Mouse (Mus musculus): Measurements from ENCODE around the gene Atp2c1. TPM values are rescaled to one million over a fixed set of nuclear protein-coding genes. Genes with fewer than 3 reads are reported as not detected.
A peak's percentile ranks its signal among the peaks of the same experiment; 100 is the strongest.

Atp2c1 gene
- polyA plus RNA-seq, 1 experiment from 2014 or later = 77.4 TPM

DNA sequence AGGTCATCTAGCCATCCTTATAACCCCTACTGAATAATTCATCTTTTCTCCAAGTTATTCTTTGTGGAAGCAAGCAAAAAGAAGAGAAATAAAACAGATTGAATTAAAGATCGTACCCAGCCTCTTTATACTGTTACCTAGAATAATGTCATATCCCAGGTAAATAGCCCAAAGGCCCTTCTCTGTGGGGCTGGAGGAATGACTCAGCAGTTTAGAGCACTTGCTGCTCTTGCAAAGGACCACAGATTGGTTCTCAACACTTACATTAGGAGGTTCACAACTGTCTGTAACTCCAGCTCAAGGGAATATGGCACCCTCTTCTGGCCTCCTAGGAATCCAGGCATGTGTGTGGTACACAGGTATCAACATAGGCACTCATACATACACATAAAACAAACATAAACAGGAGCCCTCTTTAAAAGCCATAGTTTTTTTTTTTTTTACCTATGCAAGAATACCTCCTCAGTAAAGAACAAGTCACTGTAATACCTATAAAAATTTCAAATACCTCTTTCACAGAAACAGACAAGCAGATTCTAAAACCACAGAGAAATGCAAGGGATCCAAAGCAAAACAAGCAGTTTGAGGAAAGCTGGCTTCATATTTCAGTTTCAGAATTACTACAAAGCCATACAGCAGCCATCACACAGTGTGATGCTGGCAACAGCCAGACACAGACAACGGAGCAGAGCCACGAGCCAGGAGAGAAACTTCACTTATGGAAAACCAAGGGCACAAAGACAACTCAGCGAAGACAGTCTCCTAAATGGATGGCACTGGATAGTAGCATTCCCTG is 44.2 kb downstream of the Atp2c1 start:
- Histone ChIP-seq H3K27me3 (no peaks in the 10 kb centered on the region), H3K4me2 (no peak overlapping the region), H3K4me3 (replicated peaks) (no peak overlapping the region), H3K27ac (no peak overlapping the region), H3K36me3 (replicated peaks) (no peaks in the 10 kb centered on the region), H3K9ac (no peak overlapping the region), H3K9me3 (no peaks in the 10 kb centered on the region), H3K4me1 (peaks cover 18% of the 10 kb centered on the region)
- WGBS = 85% methylated on average over 4 of the region's 4 CpGs
- no peak for ATAC-seq (ENCODE audit: low FRiP score)

DNA sequence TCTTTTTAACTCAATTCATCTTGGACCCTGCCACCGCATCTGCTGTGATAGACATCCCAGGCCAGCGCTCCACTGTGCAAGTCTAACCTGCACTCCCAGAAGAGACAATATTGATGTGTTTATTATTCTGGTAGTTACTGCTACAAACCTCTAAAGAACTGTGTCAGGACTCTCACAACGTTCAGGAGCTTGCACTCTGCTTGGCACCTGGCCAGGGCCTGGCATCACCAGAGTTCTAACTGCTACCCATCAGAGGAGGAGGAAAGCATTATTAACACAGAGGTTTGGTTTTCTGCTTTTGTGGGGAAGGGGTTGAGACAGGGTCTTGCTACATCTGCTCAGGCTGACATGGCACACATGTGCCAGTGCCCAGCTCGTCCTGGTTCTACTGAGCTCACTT is 45.0 kb downstream of the Atp2c1 start:
- no peak for ATAC-seq (ENCODE audit: low FRiP score)
- H3K4me2 ChIP-seq = no peak overlapping the region
- H3K4me1 ChIP-seq = peaks cover 18% of the 10 kb centered on the region
- no peak overlapping the region for H3K27ac ChIP-seq
- H3K36me3 ChIP-seq (replicated peaks) = no peaks in the 10 kb centered on the region
- H3K27me3 ChIP-seq = no peaks in the 10 kb centered on the region
- no peak overlapping the region for H3K4me3 ChIP-seq (replicated peaks)
- no peak overlapping the region for H3K9ac ChIP-seq
- 78% methylated on average over 4 of the region's 4 CpGs for WGBS
- no peaks in the 10 kb centered on the region for H3K9me3 ChIP-seq

DNA sequence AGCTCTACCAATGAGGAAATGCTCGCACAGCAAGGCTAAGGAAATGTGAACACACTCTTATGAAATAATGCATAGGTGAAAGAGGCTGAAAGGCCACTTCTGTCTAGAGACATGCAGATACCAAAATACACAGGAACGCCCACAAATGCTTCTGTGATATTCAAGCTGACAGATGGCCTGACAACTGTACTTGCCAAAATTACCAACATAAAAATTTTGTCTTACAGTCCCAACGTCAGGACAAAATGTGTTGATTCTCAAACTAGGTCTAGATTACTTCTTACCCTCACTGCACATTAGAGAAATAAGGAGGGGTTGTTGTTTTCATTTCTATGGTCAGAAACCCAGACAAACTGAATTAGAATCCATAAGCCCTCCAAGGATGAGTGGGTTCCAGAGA is 51.0 kb downstream of the Atp2c1 start:
- no peaks in the 10 kb centered on the region for H3K4me1 ChIP-seq
- H3K4me2 ChIP-seq = no peak overlapping the region
- no peaks in the 10 kb centered on the region for H3K36me3 ChIP-seq (replicated peaks)
- H3K4me3 ChIP-seq (replicated peaks) = no peak overlapping the region
- no peaks in the 10 kb centered on the region for H3K9me3 ChIP-seq
- no peak for ATAC-seq (ENCODE audit: low FRiP score)
- H3K27me3 ChIP-seq = no peaks in the 10 kb centered on the region
- 90% methylated on average over 3 of the region's 3 CpGs for WGBS
- H3K9ac ChIP-seq = no peak overlapping the region
- H3K27ac ChIP-seq = no peak overlapping the region

DNA sequence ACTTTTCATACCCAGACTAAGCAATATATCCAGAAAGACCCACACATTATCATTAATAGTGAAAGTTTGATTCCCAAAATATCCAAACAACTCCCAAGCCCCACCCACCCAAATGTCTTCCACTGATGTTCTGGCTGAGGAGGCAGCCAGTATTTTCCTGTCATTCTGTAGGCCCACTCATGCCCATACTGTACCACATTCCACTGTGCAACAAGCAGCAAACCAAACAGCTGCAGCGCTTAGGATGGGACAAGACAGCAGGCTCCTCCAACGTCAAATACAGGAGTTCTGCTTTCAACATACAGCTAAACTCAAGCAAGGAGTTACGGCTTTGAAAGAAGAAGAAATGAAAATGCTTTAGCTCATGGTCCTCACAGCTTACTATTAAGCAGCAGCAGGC is 52.2 kb downstream of the Atp2c1 start:
- ATAC-seq (ENCODE audit: low FRiP score) = no peak
- WGBS = 92% methylated on average over 3 of the region's 3 CpGs
- H3K9ac ChIP-seq = no peak overlapping the region
- no peak overlapping the region for H3K27ac ChIP-seq
- H3K4me3 ChIP-seq (replicated peaks) = no peak overlapping the region
- no peaks in the 10 kb centered on the region for H3K27me3 ChIP-seq
- no peaks in the 10 kb centered on the region for H3K4me1 ChIP-seq
- H3K36me3 ChIP-seq (replicated peaks) = no peaks in the 10 kb centered on the region; the same call in 1 of the 2 replicates
- H3K4me2 ChIP-seq = no peak overlapping the region
- H3K9me3 ChIP-seq = no peaks in the 10 kb centered on the region

DNA sequence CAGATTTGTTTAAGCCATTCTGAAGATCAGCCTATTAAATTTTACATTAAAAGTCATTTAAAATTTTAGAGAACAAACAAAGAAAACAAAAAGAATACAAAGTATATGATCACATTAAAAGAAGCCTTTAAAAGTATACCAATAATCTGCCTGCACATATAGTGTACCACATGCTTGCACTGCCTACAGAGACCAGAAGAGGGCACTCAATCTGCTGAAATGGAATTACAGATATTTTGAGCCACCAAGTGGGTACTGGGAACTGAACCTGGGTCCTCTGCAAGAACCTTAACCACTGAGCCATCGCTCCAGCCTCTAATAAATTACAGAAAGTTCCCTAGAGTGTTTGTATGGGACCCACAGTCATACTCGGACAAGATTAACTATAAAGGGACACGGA is 59.3 kb downstream of the Atp2c1 start:
- no peak for ATAC-seq (ENCODE audit: low FRiP score)
- H3K4me2 ChIP-seq = no peak overlapping the region
- H3K4me3 ChIP-seq (replicated peaks) = no peak overlapping the region
- H3K27me3 ChIP-seq = no peaks in the 10 kb centered on the region
- no peaks in the 10 kb centered on the region for H3K4me1 ChIP-seq
- H3K9ac ChIP-seq = no peak overlapping the region
- WGBS = 98% methylated on average over 3 of the region's 3 CpGs
- H3K36me3 ChIP-seq (replicated peaks) = peaks cover 23% of the 10 kb centered on the region
- no peak overlapping the region for H3K27ac ChIP-seq
- peaks cover 7% of the 10 kb centered on the region; the same call in 1 of the 2 replicates for H3K9me3 ChIP-seq

DNA sequence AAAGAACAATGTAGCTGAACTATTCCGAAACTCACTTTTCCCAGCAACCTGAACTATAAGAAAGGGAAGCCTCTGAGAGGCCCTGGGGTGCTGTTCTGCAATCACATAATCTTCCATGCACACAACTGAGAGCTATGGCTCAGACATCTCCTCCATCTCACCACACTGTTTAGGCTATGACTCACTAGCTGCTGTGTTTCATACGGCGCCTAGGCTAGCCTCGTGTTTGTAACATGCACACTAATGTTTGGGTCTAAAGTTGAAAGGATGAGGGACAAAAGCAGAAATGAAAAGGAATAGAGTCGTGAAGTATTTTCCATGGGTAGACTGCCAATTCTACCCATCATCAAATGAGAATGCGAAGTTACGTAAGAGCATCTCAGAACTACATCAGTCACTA is 65.6 kb downstream of the Atp2c1 start:
- no peak overlapping the region for H3K4me2 ChIP-seq
- H3K4me3 ChIP-seq (replicated peaks) = no peak overlapping the region
- H3K27ac ChIP-seq = no peak overlapping the region
- 94% methylated on average over 7 of the region's 7 CpGs for WGBS
- ATAC-seq (ENCODE audit: low FRiP score) = no peak
- no peaks in the 10 kb centered on the region for H3K4me1 ChIP-seq
- no peak overlapping the region for H3K9ac ChIP-seq
- H3K36me3 ChIP-seq (replicated peaks) = peaks cover 29% of the 10 kb centered on the region
- H3K9me3 ChIP-seq = no peaks in the 10 kb centered on the region
- no peaks in the 10 kb centered on the region for H3K27me3 ChIP-seq

DNA sequence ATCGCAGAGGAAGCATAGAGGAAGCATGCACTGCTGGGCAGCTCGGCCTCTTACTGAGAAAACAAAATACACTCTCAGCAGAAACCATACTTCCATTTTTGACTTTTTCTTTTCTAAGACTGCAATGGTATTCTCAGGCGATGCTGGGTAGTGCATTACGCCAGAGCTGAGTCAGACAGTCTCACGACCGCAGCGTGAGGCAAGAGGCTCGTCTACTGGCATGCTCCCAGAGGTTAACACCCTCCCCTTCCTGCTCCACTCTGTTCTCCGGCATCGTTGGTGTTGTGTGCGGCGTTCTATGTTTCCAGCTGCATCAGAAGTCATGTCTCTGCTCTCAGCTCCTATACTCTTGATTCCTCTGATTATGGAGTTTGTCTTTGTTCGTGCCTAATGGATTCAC is 68.1 kb downstream of the Atp2c1 start:
- Histone ChIP-seq H3K27me3 (no peaks in the 10 kb centered on the region), H3K4me3 (replicated peaks) (no peak overlapping the region), H3K4me1 (no peaks in the 10 kb centered on the region), H3K4me2 (no peak overlapping the region), H3K9ac (no peak overlapping the region), H3K27ac (no peak overlapping the region), H3K9me3 (no peaks in the 10 kb centered on the region), H3K36me3 (replicated peaks) (peaks cover 28% of the 10 kb centered on the region)
- 94% methylated on average over 13 of the region's 13 CpGs for WGBS
- ATAC-seq (ENCODE audit: low FRiP score) = no peak

DNA sequence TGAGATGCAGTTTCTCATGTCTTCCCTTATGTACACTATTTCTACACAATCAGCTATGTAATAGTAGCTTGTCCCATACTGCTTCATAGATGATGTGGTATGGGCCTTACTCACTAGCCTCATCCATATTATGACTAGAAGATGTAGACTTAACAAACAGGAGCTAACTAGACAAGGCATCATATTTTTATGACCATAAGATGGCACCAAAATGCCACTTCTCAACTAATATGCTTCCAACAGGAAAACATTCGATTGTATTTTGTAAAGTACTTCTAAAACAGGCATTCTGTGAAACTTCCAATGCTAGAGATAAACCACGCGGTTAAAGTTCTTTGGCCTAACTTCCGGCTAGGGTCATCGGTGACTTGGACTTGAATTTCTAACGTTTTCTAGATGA is 118.6 kb downstream of the Atp2c1 start:
- no peaks in the 10 kb centered on the region for H3K4me1 ChIP-seq
- H3K9me3 ChIP-seq = no peaks in the 10 kb centered on the region
- H3K9ac ChIP-seq = no peak overlapping the region
- H3K4me3 ChIP-seq (replicated peaks) = no peak overlapping the region
- ATAC-seq (ENCODE audit: low FRiP score) = no peak
- no peak overlapping the region for H3K27ac ChIP-seq
- H3K4me2 ChIP-seq = no peak overlapping the region
- 95% methylated on average over 6 of the region's 6 CpGs for WGBS
- peaks cover 25% of the 10 kb centered on the region for H3K36me3 ChIP-seq (replicated peaks)
- H3K27me3 ChIP-seq = no peaks in the 10 kb centered on the region

DNA sequence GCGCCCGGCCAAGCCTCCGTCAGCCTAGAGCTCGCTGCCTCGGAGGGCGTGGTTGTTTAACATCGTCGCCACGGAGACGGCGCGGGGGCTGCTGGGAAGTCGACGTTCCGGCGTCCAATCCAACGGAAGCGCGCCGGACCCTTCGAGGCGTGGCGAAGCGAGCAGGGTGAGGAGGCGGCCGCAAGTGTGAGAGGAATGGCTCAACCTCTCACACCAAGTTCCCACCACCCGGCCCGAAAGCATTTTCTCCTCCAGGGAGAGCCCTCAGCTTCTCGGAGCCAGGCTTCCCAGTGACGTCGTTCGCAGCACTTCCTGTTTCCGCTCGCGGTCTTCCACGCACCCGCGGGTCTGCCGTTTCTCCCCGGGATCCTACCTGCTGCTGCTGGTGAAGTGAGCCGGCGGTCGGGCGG is 131.9 kb downstream of the Atp2c1 start, which contains the start of the genes Aste1 and Nek11:
Gene Aste1 (plus strand): TSS at position 175 of the 410 bp plus-strand sequence.
Gene Nek11 (minus strand): TSS at position 307 of the 410 bp plus-strand sequence.
- peaks cover 26% of the 10 kb centered on the region for H3K4me1 ChIP-seq
- WGBS = under 1% methylated on average over 44 of the region's 44 CpGs
- peak; percentile 98 for ATAC-seq (ENCODE audit: low FRiP score)
- H3K4me3 ChIP-seq (replicated peaks) = peak within 1 kb of the TSS; percentile 72
- H3K9ac ChIP-seq = peak within 1 kb of the TSS; percentile 71
- H3K27me3 ChIP-seq = peaks cover 4% of the 10 kb centered on the region; the same call in 1 of the 2 replicates
- peaks cover 11% of the 10 kb centered on the region for H3K36me3 ChIP-seq (replicated peaks)
- peak within 1 kb of the TSS; percentile 88 for H3K27ac ChIP-seq
- H3K9me3 ChIP-seq = no peaks in the 10 kb centered on the region
- H3K4me2 ChIP-seq = peak within 1 kb of the TSS; percentile 68

DNA sequence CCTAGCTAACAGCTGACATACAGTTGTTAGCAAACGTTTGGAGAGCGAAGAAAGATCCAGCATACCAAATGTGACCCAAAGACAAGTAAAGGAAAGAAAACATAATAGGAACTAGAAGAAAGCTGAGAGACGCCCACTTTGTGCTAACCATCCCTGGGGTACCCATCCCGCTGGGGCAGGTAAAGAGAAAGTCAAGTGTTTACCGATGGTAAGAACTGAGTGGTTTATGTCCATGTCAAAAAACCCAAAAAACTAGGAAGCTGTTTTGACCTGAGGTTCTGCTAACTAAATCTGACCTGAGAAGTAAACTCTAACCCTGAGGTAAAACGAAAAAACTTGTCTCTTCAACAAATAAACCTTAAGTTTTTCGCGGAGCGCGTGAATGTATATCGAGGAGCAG is 132.4 kb downstream of the Atp2c1 start:
- Histone ChIP-seq H3K36me3 (replicated peaks) (peaks cover 11% of the 10 kb centered on the region), H3K4me2 (peak overlapping the region; percentile 68), H3K4me1 (peaks cover 26% of the 10 kb centered on the region), H3K9me3 (no peaks in the 10 kb centered on the region), H3K27ac (no peak overlapping the region), H3K27me3 (peaks cover 4% of the 10 kb centered on the region; the same call in 1 of the 2 replicates), H3K4me3 (replicated peaks) (peak overlapping the region; percentile 72), H3K9ac (peak overlapping the region; percentile 71; the same call in 1 of the 2 replicates)
- WGBS = 13% methylated on average over 11 of the region's 11 CpGs
- ATAC-seq (ENCODE audit: low FRiP score) = no peak

DNA sequence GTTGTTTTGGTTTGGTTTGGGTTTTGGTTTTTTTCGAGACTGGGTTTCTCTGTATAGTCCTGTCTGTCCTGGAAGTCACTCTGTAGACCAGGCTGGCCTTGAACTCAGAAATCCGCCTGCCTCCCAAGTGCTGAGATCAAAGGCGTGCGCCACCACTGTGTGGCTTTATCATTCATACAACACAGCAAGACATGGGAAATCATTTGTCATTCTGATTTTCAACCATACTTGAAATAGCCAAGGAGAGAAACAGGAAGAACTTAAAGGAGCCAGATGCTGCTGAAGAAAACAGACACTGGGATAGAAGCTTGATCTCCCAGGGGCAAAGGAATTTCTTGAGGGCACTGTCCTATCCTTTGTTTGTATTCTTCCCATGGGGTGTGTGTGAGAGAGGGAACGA is 136.5 kb downstream of the Atp2c1 start:
- Histone ChIP-seq H3K27ac (no peak overlapping the region), H3K4me1 (no peaks in the 10 kb centered on the region), H3K36me3 (replicated peaks) (no peaks in the 10 kb centered on the region), H3K9me3 (no peaks in the 10 kb centered on the region), H3K4me3 (replicated peaks) (no peak overlapping the region), H3K4me2 (no peak overlapping the region), H3K27me3 (peaks cover 4% of the 10 kb centered on the region; the same call in 1 of the 2 replicates), H3K9ac (no peak overlapping the region)
- no peak for ATAC-seq (ENCODE audit: low FRiP score)
- WGBS = 74% methylated on average over 4 of the region's 5 CpGs

DNA sequence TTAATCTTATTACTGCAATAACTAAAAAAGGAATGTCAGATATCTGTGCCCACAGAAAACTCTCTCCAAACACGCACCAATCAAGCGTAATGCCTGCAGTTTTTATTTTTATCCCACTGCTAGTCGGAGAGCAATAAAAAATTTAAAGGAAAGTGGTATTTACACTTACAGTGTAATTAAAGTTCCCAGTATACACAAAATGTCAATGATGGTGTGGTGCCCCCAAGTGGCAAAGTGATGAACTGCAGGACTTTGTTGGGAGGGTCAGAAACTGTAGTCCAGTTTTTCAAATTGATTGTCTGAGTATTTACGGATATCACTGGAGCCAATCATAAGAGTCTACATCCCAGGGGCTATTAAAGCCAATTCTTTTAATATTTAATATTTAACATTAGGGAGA is 137.8 kb downstream of the Atp2c1 start:
- Histone ChIP-seq H3K27me3 (peaks cover 4% of the 10 kb centered on the region; the same call in 1 of the 2 replicates), H3K4me1 (no peaks in the 10 kb centered on the region), H3K9ac (no peak overlapping the region), H3K36me3 (replicated peaks) (no peaks in the 10 kb centered on the region), H3K9me3 (no peaks in the 10 kb centered on the region), H3K4me2 (no peak overlapping the region), H3K27ac (no peak overlapping the region), H3K4me3 (replicated peaks) (no peak overlapping the region)
- ATAC-seq (ENCODE audit: low FRiP score) = no peak
- WGBS = 17% methylated on average over 4 of the region's 4 CpGs

DNA sequence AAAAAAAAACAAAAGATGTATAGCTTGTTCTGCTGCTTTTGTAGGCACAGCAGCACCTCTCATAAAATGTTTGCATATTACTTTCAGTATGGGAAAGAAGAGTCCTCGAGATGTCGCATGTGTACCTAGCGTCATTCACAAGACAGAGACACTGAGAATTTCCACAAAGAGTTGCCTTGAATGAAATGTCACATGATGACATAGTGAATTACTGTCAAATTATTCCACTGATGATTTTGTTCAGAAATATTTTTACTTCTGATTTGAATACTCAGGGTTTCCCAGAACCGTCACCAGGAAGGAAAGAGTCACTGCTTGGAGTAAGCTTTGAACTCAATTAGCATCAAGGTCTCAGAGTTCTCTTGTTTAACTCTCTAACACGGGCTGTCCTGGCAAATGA is 139.7 kb downstream of the Atp2c1 start:
- H3K9me3 ChIP-seq = no peaks in the 10 kb centered on the region
- H3K4me2 ChIP-seq = no peak overlapping the region
- no peaks in the 10 kb centered on the region for H3K36me3 ChIP-seq (replicated peaks)
- no peak overlapping the region for H3K4me3 ChIP-seq (replicated peaks)
- WGBS = 87% methylated on average over 5 of the region's 5 CpGs
- no peak overlapping the region for H3K9ac ChIP-seq
- ATAC-seq (ENCODE audit: low FRiP score) = no peak
- H3K27me3 ChIP-seq = no peaks in the 10 kb centered on the region
- H3K4me1 ChIP-seq = no peaks in the 10 kb centered on the region
- no peak overlapping the region for H3K27ac ChIP-seq

All from forebrain, embryonic 12.5 days (tissue).